Mouse (Mus musculus) gastrocnemius, postnatal 36 days (tissue): ENCODE data around the gene Cacna1a. TPM values are rescaled to one million over a fixed set of nuclear protein-coding genes. Genes with fewer than 3 reads are reported as not detected.

Experiments used
- DNase-seq, 2 experiments: peaks; one replicate each; pipeline ENCODE4 v3.0.0; 2022
- intact Hi-C: fragments of 180-260 bp; cut with DNase I; formaldehyde crosslinking; loops from one replicate; pipeline ENCODE4 v1.15.1; 2025
- long read RNA-seq, 2 experiments: library from polyadenylated mRNA; stranded (forward); transcript quantifications; one replicate each; pipeline ENCODE4 v2.0.0; 2021
- total RNA-seq, 2 experiments: library from RNA; stranded (reverse); gene quantifications; 2 replicates each; pipeline ENCODE4 v1.2.3; 2021

Gene Cacna1a
- total RNA-seq: 1 to 10 TPM; 3.3 to 3.8 TPM
- long read RNA-seq, experiment 1, partial matches to known transcripts: 1 of 3 reads
- long read RNA-seq, experiment 1, other reads (novel, unspliced or antisense): 1 of 3 reads
- long read RNA-seq, experiment 2, partial matches to known transcripts: 0 of 6 reads
- long read RNA-seq, experiment 2, other reads (novel, unspliced or antisense): 4 of 6 reads

- intact Hi-C loops: no loop called here
- no peak for DNase-seq
Measured at GRCm38 (mm10) chr8:84388275-84388674, at the start of gene Cacna1a. Cacna1a (plus strand) TSS chr8:84388440.

GRCm38 (mm10) chr8:84338493-84338892, 49.7 kb upstream of the Cacna1a start:
- intact Hi-C loops: loop anchor here (5.0 kb wide), 1 partner anchor 36 kb away; no protein-coding TSS in a partner anchor
- DNase-seq: no peak

- DNase-seq: no peak
- intact Hi-C loops: loop anchor here (5.0 kb wide), 1 partner anchor 37 kb away; no protein-coding TSS in a partner anchor
Measured at GRCm38 (mm10) chr8:84339320-84339719, 48.9 kb upstream of the Cacna1a start.

GRCm38 (mm10) chr8:84339867-84340266, 48.4 kb upstream of the Cacna1a start:
- no peak for DNase-seq
- intact Hi-C loops: loop anchor here (5.0 kb wide), 1 partner anchor 38 kb away; no protein-coding TSS in a partner anchor

- intact Hi-C loops: no loop called here
- no peak for DNase-seq
Measured at GRCm38 (mm10) chr8:84340671-84341070, 47.6 kb upstream of the Cacna1a start.

- intact Hi-C loops: no loop called here
Measured at GRCm38 (mm10) chr8:84345493-84345892, 42.7 kb upstream of the Cacna1a start.

GRCm38 (mm10) chr8:84346421-84346820, 41.8 kb upstream of the Cacna1a start:
- DNase-seq: no peak
- intact Hi-C loops: no loop called here

More at GRCm38 (mm10) chr8:84345493-84345892, 42.7 kb upstream of the Cacna1a start:
- DNase-seq: no peak

- no peak for DNase-seq
- intact Hi-C loops: no loop called here
Measured at GRCm38 (mm10) chr8:84349526-84349925, 38.7 kb upstream of the Cacna1a start.

- intact Hi-C loops: loop anchor here (10.0 kb wide), 1 partner anchor 474 kb away; the partner anchor contains the start of gene Dand5
- no peak for DNase-seq
Measured at GRCm38 (mm10) chr8:84350960-84351359, 37.3 kb upstream of the Cacna1a start.

GRCm38 (mm10) chr8:84356482-84356881, 31.8 kb upstream of the Cacna1a start:
- no peak for DNase-seq
- intact Hi-C loops: loop anchor here (1.0 to 10.0 kb wide), 4 partner anchors 63 to 468 kb away; partner anchors contain the start of gene Dand5

GRCm38 (mm10) chr8:84357631-84358371, 30.4 kb upstream of the Cacna1a start:
- peak; percentile 61 to 75 for DNase-seq
- intact Hi-C loops: loop anchor here (2.0 to 10.0 kb wide), 3 partner anchors 171 to 467 kb away; partner anchors contain the start of gene Dand5

GRCm38 (mm10) chr8:84363428-84364134, 24.7 kb upstream of the Cacna1a start:
- DNase-seq: peak; percentile 59 to 62

GRCm38 (mm10) chr8:84365197-84365596, 23.0 kb upstream of the Cacna1a start:
- intact Hi-C loops: loop anchor here (2.0 to 5.0 kb wide), 2 partner anchors 147 to 188 kb away; no protein-coding TSS in a partner anchor
- no peak for DNase-seq

More at GRCm38 (mm10) chr8:84363428-84364134, 24.7 kb upstream of the Cacna1a start:
- intact Hi-C loops: loop anchor here (2.0 kb wide), 1 partner anchor 189 kb away; no protein-coding TSS in a partner anchor

- intact Hi-C loops: no loop called here
- no peak for DNase-seq
Measured at GRCm38 (mm10) chr8:84370972-84371371, 17.3 kb upstream of the Cacna1a start.

GRCm38 (mm10) chr8:84375038-84375437, 13.2 kb upstream of the Cacna1a start:
- intact Hi-C loops: no loop called here

GRCm38 (mm10) chr8:84375803-84376202, 12.4 kb upstream of the Cacna1a start:
- DNase-seq: no peak
- intact Hi-C loops: no loop called here

More at GRCm38 (mm10) chr8:84375038-84375437, 13.2 kb upstream of the Cacna1a start:
- no peak for DNase-seq

GRCm38 (mm10) chr8:84376564-84376963, 11.7 kb upstream of the Cacna1a start:
- no peak for DNase-seq
- intact Hi-C loops: no loop called here

- DNase-seq: no peak
- intact Hi-C loops: no loop called here
Measured at GRCm38 (mm10) chr8:84381676-84382075, 6.6 kb upstream of the Cacna1a start.

GRCm38 (mm10) chr8:84388773-84389172, 533 bp downstream of the Cacna1a start:
- intact Hi-C loops: no loop called here
- no peak for DNase-seq

GRCm38 (mm10) chr8:84389173-84389572, 933 bp downstream of the Cacna1a start:
- intact Hi-C loops: no loop called here
- no peak for DNase-seq

- intact Hi-C loops: no loop called here
- no peak for DNase-seq
Measured at GRCm38 (mm10) chr8:84391611-84392010, 3.4 kb downstream of the Cacna1a start.
